Mouse (Mus musculus) liver, embryonic 14.5 days (tissue): ENCODE data around the gene Sh3pxd2b.

Experiments
- CTCF ChIP-seq: IDR thresholded peaks from 2 replicates; pipeline ENCODE4 v1.5.1; 2016; ENCODE audit warnings: antibody characterized with exemption, low read depth, control low read depth
- EP300 ChIP-seq: IDR thresholded peaks from 2 replicates; pipeline ENCODE4 v1.6.1; 2016; ENCODE audit warnings: antibody characterized with exemption, low read depth

- TF ChIP-seq CTCF: no peak
- TF ChIP-seq EP300: peak; percentile 30; the same call in 1 of the 2 replicates
These were observed 98.1 kb downstream of the Sh3pxd2b start for GRCm38 (mm10) chr11:32445637-32446226.
